Mouse (Mus musculus) kidney, postnatal 25 days (tissue): Measurements from ENCODE around the gene Prop1.

Experiments used
- DNase-seq, 2 experiments: peaks; one replicate each; pipeline ENCODE4 v3.0.0; 2021; ENCODE audit warnings: mixed read lengths in 2 of 2

Gene Prop1

GRCm38 (mm10) chr11:50953665-50954064, at the start of gene Prop1:
TSS of gene Prop1 (minus strand) at chr11:50953765.
- DNase-seq = no peak

- no peak for DNase-seq
These were observed 49.7 kb upstream of the Prop1 start, which contains the start of gene Olfr51 for GRCm38 (mm10) chr11:51003296-51003695. TSS of gene Olfr51 (plus strand) at chr11:51003596.

- no peak for DNase-seq
These were observed 28.1 kb upstream of the Prop1 start, which contains the start of gene Olfr1377 for GRCm38 (mm10) chr11:50981667-50982066. TSS of gene Olfr1377 (plus strand) at chr11:50981967.

- DNase-seq = no peak
These were observed 23.7 kb upstream of the Prop1 start for GRCm38 (mm10) chr11:50977216-50977615.

DNA sequence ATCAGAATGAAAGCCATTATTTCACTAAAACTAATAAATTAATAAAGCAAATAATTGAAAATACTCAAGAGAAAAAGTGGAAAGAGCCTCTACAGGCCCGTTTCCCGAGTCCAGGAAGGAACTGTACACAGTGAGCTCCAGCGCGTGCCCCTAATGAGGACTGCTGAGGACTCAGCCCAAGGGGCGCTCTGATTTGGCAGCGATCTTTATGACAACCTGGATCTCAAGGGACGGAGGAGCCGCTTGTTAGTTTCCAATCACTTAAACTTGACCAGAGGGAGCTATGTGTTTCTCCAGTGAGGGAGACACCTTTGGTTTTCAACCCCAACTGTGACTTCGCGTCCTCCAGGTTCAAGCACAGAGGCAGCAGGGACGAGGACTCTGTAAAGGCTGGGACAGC, 12.7 kb upstream of the Prop1 start, which contains the start of gene Olfr1378:
Gene Olfr1378, plus strand, starts transcription at position 301 of the 400 bp plus-strand sequence.
- DNase-seq = no peak

DNA sequence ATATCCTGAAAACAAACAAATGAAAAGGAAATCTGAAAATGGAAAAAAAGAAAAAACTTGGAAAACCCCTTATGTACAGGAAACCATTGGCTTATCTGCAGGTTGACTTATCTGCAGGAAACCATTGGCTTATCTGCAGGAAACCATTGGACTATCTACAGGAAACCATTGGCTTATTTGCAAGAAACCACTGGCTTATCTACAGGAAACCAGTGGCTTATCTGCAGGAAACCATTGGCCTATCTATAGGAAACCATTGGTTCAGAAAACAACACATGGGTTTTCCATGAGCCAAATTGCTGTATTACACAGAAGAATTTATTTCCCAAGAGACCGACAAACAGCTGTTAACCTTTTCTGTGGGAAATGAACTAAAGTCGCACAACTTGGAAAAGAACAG, 11.3 kb upstream of the Prop1 start:
- no peak for DNase-seq

DNA sequence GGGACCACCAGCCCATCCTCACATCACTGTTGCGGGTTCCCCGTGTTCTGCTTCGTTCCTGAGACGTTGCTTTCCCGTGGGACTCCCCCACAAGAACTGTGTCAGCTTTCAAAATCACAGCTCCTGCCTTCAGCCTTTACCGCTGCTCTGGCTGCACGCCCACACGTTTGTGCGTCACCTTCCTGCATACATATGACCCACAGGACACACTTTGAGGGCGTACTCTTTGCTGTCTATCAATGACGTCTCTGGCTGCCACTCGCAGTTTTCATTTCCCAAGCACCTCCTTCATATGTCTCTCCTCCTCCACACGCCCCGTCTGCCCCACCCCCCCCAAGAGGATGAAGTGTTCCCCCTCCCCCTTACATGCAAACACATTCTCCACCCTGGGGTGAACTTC, 1.3 kb downstream of the Prop1 start:
- peak in 1 of 2 experiments; percentile 17 for DNase-seq

- no peak for DNase-seq
These were observed 10.1 kb downstream of the Prop1 start, which contains the start of gene 4933414I15Rik for GRCm38 (mm10) chr11:50943506-50943905. TSS of gene 4933414I15Rik (minus strand) at chr11:50943765.

DNA sequence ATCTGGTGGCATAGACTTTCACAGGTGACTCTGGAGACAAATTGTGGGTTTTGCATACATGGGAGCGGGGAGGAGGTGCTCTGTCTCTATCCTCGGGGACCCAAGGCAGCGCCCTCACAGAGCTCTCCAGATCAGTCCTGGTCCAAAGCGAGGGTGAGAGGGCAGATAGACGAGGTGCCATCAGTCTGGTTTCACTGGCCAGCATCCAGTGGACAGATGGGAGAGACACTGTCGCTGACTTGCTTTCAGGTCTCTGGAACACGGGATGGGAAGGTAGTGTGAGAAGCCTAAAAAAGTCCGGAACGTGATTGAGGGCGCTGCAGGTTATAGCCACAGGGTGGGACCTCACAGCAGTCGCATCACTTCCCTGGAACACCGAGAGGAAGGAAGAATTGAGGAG, 11.2 kb downstream of the Prop1 start:
- no peak for DNase-seq

DNA sequence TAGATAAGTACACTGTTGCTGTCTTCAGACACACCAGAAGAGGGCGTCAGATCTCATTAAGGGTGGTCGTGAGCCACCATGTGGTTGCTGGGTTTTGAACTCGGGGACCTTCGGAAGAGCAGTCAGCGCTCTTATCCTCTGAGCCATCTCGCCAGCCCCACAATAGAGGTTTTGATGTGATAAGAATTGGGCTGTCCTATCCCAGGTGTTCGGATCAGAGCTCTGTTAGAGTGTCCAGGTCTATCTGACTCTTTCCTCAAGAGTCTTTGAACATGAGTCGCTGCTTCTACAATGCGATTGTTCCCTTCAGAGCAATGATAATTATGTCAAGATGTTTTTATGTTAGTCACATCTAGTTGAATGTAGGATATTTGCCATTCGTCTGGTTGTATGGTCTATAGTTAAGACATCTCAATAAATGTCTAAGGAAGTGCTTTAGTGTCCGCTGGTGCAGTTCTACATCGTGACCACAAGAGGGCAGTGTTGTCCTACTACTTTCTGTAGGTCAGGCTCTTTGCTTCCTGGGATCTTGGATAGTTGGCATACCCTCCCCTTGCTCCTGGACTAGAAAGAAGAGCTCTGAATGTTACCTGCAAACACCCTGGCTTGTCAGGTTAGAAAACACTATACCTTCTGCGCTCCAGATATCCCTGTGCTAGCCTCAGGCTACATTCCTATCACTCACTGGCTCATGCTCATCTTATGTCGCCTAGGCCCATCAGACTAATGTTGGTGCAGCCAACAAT, 13.8 kb downstream of the Prop1 start:
- peak; percentile 30 to 48 for DNase-seq

- no peak for DNase-seq
These were observed 15.1 kb downstream of the Prop1 start for GRCm38 (mm10) chr11:50938435-50938834.

GRCm38 (mm10) chr11:50932040-50932439, 21.5 kb downstream of the Prop1 start:
- DNase-seq = no peak

GRCm38 (mm10) chr11:50931451-50931866, 22.1 kb downstream of the Prop1 start, which contains the start of gene Zfp354b:
TSS of gene Zfp354b (minus strand) at chr11:50931633.
- peak; percentile 91 to 92 for DNase-seq

DNA sequence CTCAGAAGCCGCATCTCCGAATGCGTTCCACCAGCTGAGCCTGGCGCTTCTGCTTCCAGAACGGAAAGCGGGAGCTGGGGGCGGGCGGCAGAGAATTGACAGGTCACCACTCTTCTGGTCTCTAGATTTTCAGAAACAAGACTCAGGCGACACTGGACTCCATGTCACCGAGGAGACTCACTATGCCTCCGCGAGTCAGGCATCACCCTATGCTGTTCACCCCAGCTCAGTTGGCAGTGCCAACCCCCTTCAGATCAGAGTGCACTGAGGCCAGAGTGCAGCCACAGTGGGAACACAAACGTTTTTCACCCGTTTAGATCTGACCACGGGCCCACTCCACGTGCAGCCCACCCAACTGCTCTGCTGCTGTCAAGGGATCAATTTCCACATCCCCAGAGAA, 22.5 kb downstream of the Prop1 start:
- peak; percentile 35 to 63 for DNase-seq

GRCm38 (mm10) chr11:50930469-50931014, 23.0 kb downstream of the Prop1 start:
- no peak for DNase-seq

DNA sequence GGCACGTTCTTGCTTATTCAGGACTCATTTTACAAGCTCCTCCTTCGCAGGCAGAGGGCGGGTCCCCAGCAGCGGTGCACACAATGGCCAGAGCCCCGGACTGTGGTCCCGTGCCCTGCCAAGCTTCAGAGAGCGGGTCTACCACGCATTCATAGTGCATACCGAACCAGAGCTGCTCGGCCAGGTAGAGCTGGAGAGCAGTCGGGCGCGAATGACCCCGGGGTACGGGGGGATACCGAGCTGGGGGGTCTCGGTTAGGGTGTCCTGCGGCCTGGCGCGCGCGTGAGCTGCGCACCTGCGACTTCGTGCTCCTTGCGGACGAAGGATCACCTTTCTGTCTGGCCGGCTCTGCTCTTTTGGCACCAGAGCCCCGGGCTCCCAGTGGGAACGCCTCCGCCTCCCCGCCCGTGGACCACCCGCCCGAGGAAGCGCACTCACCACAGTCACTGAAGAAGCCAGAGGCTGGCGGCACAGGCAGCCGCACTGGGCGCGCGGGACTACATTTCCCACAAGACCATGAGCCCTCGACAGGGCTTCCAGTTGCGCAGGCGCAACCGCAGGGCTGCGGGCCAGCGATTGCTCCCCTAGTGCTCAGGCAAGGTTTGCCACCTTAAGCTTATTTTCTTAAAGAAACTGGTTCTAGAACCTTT, 37.8 kb downstream of the Prop1 start, which contains the start of gene Zfp2:
Gene Zfp2, minus strand, starts transcription at position 495 of the 650 bp plus-strand sequence.
- peak; percentile 92 to 96 for DNase-seq

- no peak for DNase-seq
These were observed 39.1 kb downstream of the Prop1 start for GRCm38 (mm10) chr11:50914461-50914860.

- DNase-seq = no peak
These were observed 40.3 kb downstream of the Prop1 start for GRCm38 (mm10) chr11:50913301-50913700.

GRCm38 (mm10) chr11:50908136-50908535, 45.4 kb downstream of the Prop1 start:
- DNase-seq = no peak
